8 mouse cellular contexts compared by ENCODE assay signal in the genomic region with DNA sequence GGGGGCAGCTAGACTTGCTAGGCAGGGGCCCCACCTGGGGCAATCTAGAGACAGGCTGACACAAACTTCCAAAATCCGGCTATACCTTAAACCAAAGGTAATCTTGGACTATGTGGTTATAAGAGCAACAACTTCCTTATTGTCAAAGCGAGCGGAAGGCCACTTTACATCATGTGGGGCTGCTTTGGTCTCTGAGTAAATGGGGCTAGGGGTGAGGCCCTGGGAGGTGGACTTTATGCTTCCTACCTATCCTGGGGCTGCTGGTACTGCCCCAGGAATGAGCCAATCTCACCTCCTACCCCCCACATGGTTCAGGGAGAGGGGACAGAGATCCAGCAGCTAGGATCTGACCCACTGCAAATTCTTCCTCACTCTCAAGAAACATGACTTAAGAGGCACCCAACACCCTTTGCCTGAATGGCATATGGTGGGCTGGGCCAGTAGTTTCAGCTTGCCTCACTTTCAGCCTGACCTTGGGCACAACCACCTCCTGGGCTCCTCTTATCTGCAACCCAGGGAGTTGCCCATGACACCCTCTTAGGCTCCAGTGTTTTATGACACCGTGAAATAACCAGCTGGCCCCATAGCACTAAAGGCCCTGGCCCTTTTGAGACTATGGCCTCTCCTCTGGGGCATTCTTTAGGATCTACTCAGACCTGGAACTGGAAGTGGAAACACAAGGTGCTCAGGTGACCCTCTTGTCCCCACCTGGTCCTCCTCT.
DNase-seq lines count a peak whose midpoint lies in the region; ATAC-seq and TF ChIP-seq lines count a peak whose summit lies in the region.
"Had no signal": no experiment of that assay in that cellular context is flagged by ENCODE, and none has a peak within 500 bp of the region (broad histone marks: within the 10 kb centered on the region; RNA-seq: fewer than 3 reads in every experiment).

No protein-coding gene starts in this region.

- no peak for TF ChIP-seq CTCF in small intestine, adult 2 months (IDR thresholded peaks at IDR 0.05; ENCODE audit: extremely low read depth, insufficient read length, insufficient replicate concordance, low read depth, low read length)

- peak overlapping the region; percentile 46; the same call in 1 of the 2 replicates for H3K27ac ChIP-seq in liver, embryonic 12.5 days
- peak overlapping the region; percentile 81 for H3K27ac ChIP-seq in forebrain, embryonic 14.5 days (ENCODE audit: low read depth, low read length)
- H3K27ac ChIP-seq in intestine, embryonic 16.5 days (ENCODE audit: low read length): peak overlapping the region; percentile 93
- peak overlapping the region; percentile 96 for H3K27ac ChIP-seq in small intestine, adult 2 months (ENCODE audit: insufficient read depth, low read depth, low read length)

- no peaks in the 10 kb centered on the region for H3K9me3 ChIP-seq in liver, embryonic 12.5 days (replicated peaks)
- H3K9me3 ChIP-seq in forebrain, embryonic 14.5 days (replicated peaks; ENCODE audit: control insufficient read depth, low read length): no peaks in the 10 kb centered on the region
- no peaks in the 10 kb centered on the region for H3K9me3 ChIP-seq in intestine, embryonic 16.5 days (ENCODE audit: control insufficient read depth, low read length)
- H3K9me3 ChIP-seq: megakaryocyte, embryonic 14.5 days had no signal

- TF ChIP-seq POLR2A in small intestine, adult 2 months (IDR thresholded peaks at IDR 0.05; ENCODE audit: low read depth, low read length): no peak

- no peak; the same call in 1 of the 2 replicates for ATAC-seq in liver, embryonic 12.5 days
- ATAC-seq in forebrain, embryonic 14.5 days: no peak
- peak; percentile 90 for ATAC-seq in intestine, embryonic 16.5 days

- no peak for DNase-seq in liver
- DNase-seq in forebrain, embryonic 14.5 days (ENCODE audit: low spot score): no peak
- no peak for DNase-seq in spleen, adult 18-20 months
- no peak for DNase-seq in MN1 (ENCODE audit: low spot score)

- 71% methylated on average over 4 of the region's 4 CpGs for WGBS in liver, embryonic 12.5 days (ENCODE audit: insufficient replicate concordance)
- WGBS in forebrain, embryonic 14.5 days: 88% methylated on average over 4 of the region's 4 CpGs
- WGBS in intestine, embryonic 16.5 days: 41% methylated on average over 4 of the region's 4 CpGs
- WGBS in small intestine, adult 2 months: 26% methylated on average over 4 of the region's 4 CpGs

- H3K9ac ChIP-seq in liver, embryonic 12.5 days: peak overlapping the region; percentile 5; the same call in 1 of the 2 replicates
- no peak overlapping the region for H3K9ac ChIP-seq in forebrain, embryonic 14.5 days (ENCODE audit: low read length)
- peak overlapping the region; percentile 41 for H3K9ac ChIP-seq in intestine, embryonic 16.5 days (ENCODE audit: low read depth, low read length)

- H3K4me2 ChIP-seq in liver, embryonic 12.5 days: no peak overlapping the region
- H3K4me2 ChIP-seq in forebrain, embryonic 14.5 days (ENCODE audit: low read length): no peak overlapping the region
- peak overlapping the region; percentile 31 for H3K4me2 ChIP-seq in intestine, embryonic 16.5 days (ENCODE audit: low read depth, low read length)

- no peak overlapping the region for H3K4me3 ChIP-seq in liver, embryonic 12.5 days
- no peak overlapping the region for H3K4me3 ChIP-seq in forebrain, embryonic 14.5 days (ENCODE audit: low read depth, low read length)
- no peak overlapping the region for H3K4me3 ChIP-seq in intestine, embryonic 16.5 days (ENCODE audit: low read length)
- H3K4me3 ChIP-seq in small intestine, adult 2 months (ENCODE audit: low read depth, low read length): no peak overlapping the region
- H3K4me3 ChIP-seq: megakaryocyte, embryonic 14.5 days had no signal

- no peaks in the 10 kb centered on the region for H3K27me3 ChIP-seq in liver, embryonic 12.5 days (replicated peaks)
- H3K27me3 ChIP-seq in forebrain, embryonic 14.5 days (replicated peaks; ENCODE audit: control insufficient read depth, insufficient read depth, low read length): no peaks in the 10 kb centered on the region
- H3K27me3 ChIP-seq in intestine, embryonic 16.5 days (replicated peaks; ENCODE audit: control insufficient read depth, insufficient read depth, low read length): no peaks in the 10 kb centered on the region
- H3K27me3 ChIP-seq in small intestine, adult 2 months (ENCODE audit: control insufficient read depth, insufficient read depth, low read length): no peaks in the 10 kb centered on the region
- H3K27me3 ChIP-seq: megakaryocyte, embryonic 14.5 days had no signal

- H3K4me1 ChIP-seq in liver, embryonic 12.5 days: peaks cover 76% of the 10 kb centered on the region
- H3K4me1 ChIP-seq in forebrain, embryonic 14.5 days (ENCODE audit: control insufficient read depth, insufficient read depth, low read length): peaks cover 26% of the 10 kb centered on the region
- H3K4me1 ChIP-seq in intestine, embryonic 16.5 days (ENCODE audit: control insufficient read depth, insufficient read depth, low read length): peaks cover 68% of the 10 kb centered on the region
- H3K4me1 ChIP-seq in small intestine, adult 2 months (ENCODE audit: control insufficient read depth, insufficient read depth, insufficient read length, low read length): peaks cover 38% of the 10 kb centered on the region

- H3K36me3 ChIP-seq in liver, embryonic 12.5 days: peaks cover 84% of the 10 kb centered on the region
- peaks cover 50% of the 10 kb centered on the region for H3K36me3 ChIP-seq in forebrain, embryonic 14.5 days (ENCODE audit: control insufficient read depth, insufficient read depth, low read length)
- H3K36me3 ChIP-seq in intestine, embryonic 16.5 days (ENCODE audit: control insufficient read depth, insufficient read depth, low read length): peaks cover 4% of the 10 kb centered on the region; the same call in 1 of the 2 replicates
- H3K36me3 ChIP-seq in small intestine, adult 2 months (ENCODE audit: control insufficient read depth, insufficient read depth, low read length): peaks cover 7% of the 10 kb centered on the region

Comparison
In these comparisons a context has a peak if more than half of its experiments do, and no peak if none do; other contexts are left out.
1. H3K27ac ChIP-seq: peak in every context shown above with its lines; median percentile 96 in small intestine, adult 2 months; 93 in intestine, embryonic 16.5 days; 81 in forebrain, embryonic 14.5 days; 46 in liver, embryonic 12.5 days.